Mouse (Mus musculus) T-cell, adult 2 months (primary cell): Measurements from ENCODE around the gene Lima1.
"Not testable (repeated sequence)": the region's sequence is repeated elsewhere in the genome, so short reads cannot be mapped to it uniquely, and the experiment has no call there.

Experiments used
- DNase-seq: peaks from one replicate; pipeline ENCODE4 v3.0.0; 2022; ENCODE audit warnings: low spot score

Gene Lima1

DNA sequence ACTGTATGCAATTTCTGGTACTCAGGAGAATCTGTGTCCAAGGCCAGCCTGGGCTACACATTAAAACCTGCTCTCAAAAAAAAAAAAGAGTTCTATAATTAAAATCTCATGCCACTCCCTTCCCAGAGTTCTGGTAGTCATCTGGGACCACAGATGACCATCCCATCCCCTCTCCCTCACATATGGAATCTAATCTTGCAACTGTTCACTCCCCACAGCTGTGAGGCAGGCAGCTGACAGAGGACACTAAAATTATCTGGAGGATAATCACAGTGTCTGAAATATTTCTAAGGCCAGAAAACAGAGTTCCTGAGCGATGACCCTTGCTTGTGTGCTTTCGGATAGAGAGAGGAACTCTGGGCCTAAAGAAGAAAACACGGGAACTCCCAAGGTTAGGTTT lies 40.6 kb downstream of the Lima1 start:
- DNase-seq: no peak

GRCm38 (mm10) chr15:99833648-99834454 lies 41.4 kb downstream of the Lima1 start:
- DNase-seq: no peak

GRCm38 (mm10) chr15:99831535-99831934 lies 43.7 kb downstream of the Lima1 start:
- no peak for DNase-seq

DNA sequence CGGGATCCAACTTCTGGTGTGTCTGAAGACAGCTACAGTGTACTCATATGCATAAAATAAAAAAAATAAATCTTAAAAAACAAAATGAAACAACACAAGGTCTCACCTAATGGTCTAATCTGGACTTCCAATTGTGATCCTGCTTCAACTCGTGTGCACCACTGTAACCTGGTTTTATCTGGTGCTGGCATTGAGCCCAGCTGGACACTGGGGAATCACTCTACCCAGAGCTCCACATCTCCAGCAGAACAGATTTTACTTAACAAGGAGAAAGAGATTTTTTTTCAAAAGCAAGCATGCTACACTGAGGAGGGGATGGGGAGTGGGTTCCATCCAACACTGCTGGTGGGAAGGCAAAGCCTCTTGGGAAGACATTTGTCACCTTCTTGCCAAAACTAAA lies 47.2 kb downstream of the Lima1 start:
- DNase-seq: no peak

- no peak for DNase-seq
Measured at GRCm38 (mm10) chr15:99826210-99826888, 48.9 kb downstream of the Lima1 start.

DNA sequence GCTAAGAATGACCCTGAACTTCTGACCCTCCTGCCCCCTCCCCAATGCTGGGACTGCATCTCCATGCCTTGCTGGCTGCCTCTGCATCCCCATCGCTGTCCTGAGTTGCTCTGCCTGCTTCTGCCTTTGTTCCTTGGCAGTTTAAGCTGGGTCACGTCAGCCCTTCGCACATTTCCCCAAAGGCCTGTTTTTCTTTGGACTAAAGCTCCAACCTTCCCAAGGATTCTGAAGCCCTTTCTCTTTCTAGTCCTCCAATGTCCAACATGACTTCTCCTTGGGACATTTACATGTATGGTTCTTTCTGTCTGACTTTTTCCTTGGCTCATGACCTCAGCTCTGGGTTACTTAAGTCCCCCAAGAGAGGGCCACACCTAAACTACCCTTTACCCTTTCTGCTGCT lies 50.0 kb downstream of the Lima1 start:
- DNase-seq: no peak

GRCm38 (mm10) chr15:99823322-99823898 lies 51.8 kb downstream of the Lima1 start:
- no peak for DNase-seq

- not testable (repeated sequence) for DNase-seq
Measured at GRCm38 (mm10) chr15:99822501-99822900, 52.8 kb downstream of the Lima1 start.

DNA sequence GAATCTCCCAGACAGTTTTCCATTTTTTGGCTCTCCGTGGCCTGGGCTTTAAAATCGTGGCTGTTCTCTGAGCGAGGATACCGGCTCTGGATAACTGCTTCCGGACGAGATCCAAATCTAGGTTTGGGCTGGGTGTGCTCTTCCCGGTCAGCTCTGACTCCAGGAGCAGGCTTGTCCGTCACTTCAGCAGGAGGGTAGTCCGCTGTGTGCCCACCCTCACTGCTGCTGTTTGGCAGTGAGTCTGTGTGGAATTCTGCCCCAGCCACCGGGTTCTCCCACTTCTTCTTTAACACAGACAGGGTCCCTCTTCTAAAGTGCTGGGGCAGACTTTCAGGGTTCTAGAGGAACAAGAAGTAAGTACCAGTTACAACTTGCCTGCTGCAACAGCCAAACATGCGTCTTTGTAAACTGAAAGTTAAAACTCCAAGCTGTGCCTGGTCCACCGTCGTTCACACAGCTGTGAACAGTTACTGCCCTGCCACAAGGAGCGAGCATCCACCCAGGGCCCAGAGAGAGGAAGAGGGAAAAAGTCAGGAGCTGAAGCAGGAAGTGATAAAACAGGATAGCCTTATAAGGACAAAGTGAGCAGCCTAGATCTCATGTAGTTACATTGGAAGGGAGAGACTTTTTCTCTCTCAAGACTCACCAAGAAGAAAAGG lies 55.5 kb downstream of the Lima1 start:
- no peak for DNase-seq

- no peak for DNase-seq
Measured at GRCm38 (mm10) chr15:99819109-99819440, 56.2 kb downstream of the Lima1 start.

DNA sequence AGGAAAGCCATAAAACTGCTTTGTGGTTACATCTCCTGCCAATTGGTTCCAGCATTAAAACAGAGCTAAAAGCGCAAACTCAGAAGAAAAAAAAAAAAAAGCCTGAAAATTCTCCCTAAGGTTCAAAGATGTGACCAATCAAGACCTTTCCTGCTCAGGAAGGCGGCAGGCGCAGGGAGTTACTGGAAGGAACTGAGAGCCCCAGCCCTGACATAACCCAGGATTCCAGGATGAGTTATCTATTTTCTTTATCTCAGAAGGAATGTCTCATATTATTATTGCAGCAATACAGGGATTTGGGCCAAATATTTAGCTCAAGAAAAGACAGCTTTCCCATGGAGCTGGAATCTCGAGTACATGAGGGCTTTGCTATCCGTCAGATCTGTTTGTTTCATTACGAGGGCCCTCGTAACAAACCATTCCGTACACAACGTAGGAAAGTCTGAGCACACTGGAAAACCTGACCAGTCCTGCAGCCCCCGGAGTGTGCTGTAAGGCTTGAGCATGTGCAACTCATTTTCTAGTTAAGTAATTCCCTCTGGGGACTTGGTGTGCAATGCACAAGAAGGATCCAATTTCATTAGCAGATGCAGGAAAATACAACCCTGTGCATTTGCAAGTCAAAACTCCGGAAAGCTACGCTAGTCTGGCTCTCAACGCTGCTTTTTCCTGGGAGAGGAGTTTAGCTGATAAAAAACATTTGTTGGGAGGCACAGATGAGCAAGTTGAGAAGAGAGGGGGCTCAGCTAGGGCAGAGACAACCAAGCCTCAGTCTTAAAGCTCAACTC lies 56.7 kb downstream of the Lima1 start:
- no peak for DNase-seq

GRCm38 (mm10) chr15:99817343-99818235 lies 57.7 kb downstream of the Lima1 start:
- DNase-seq: no peak

GRCm38 (mm10) chr15:99815999-99816398 lies 59.3 kb downstream of the Lima1 start:
- DNase-seq: no peak

GRCm38 (mm10) chr15:99814554-99815260 lies 60.5 kb downstream of the Lima1 start:
- DNase-seq: no peak

DNA sequence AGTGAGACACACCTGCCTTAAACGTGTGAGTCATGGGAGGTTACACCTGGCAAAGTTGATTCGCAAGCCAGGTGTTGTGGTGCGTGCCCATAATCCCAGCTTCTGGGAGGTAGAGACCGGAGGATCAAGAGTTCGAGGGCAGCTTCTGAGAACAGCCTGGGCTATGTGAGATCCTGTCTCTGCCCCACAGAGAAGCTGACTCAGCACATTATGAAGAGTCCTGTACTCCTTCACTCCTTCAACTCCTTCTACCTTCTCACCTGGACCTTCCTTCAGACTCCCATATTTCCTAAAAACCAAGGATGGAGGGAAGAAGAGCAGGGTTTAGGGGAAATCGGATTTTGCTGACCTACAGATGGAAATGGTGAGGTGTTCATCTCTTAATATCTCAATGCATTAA lies 61.6 kb downstream of the Lima1 start:
- no peak for DNase-seq

DNA sequence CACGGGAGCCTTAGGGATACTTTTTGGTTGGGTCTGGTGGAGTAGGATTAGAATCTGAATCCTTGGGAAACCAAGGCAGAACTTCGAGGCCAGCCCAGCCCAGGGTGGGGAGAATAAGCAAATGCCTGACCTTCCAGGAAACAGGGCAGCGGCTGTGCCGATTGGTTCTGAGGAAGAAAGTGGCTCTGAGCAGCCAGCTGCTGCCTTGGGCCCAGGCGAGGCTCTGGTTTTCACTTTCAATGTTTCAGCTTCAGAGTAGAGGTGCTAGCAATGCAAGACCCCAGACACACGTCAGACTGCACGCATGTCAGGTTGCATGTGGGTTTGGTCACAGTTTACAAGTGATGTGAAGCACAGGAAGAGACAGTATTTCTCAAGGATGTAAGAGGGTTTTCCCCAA lies 63.2 kb downstream of the Lima1 start:
- DNase-seq: no peak

DNA sequence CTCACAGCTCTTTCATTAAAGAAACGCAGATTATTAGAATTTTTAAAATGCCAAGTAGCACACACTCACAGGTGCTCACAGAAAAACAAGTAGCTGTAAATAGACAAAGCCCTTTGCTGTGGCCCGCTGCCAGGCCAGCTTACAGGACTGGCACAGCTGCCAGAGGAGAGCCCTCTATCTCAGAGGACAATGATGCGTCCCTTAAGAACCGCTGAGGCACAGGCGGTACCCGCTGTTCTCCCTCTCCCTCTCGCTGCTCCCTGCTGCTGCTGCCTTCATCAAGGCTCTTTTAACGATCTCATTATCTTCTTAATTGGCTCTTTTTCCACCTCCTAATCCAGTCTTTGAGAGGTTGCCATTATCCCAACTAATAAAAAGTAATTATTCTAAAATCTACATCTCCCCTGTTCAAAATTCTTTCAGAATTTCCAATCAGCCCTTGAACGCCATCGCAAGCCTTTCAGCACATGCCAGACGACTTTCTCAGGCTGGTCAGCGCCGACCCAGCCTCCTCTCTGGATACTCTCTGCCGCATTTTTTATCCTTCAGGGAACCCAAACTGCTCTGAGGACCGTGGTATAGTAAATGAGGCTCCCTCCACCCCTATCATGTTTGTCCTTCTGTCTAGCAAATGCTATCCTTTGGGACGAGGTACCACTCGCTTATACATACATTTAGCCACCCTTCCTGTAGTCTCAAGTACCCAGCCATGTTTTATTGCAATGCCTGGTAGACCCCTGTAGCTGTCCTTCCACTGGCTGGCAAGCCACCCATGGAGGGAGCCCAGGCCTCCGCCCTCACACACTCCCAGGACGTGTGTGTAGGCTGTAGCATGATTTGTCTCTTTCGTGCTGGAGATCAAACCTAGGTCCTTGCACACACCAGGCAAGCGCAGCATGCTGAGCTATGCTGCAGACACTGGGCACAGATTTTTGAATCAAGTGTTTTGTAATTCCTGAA lies 67.2 kb downstream of the Lima1 start:
- DNase-seq: no peak

DNA sequence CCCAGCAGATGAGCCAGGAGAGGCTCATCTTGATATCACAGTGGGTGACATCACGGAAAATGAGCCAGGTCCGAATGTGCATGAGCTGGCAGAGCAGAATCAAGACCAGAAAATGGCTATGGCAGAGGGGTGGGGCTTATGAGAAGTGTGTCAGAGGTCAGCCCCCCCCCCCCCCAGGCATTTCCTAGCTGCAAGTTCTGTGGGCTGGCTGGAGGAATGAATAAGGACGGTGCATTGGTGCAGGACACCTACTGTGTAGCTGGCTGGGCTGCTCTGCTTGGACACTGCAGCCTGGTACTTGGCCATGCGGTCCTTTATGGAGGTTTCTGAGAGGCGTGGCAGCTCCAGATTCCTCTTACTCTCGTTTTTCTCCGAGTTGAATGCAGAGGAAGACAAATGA lies 69.1 kb downstream of the Lima1 start:
- DNase-seq: no peak

DNA sequence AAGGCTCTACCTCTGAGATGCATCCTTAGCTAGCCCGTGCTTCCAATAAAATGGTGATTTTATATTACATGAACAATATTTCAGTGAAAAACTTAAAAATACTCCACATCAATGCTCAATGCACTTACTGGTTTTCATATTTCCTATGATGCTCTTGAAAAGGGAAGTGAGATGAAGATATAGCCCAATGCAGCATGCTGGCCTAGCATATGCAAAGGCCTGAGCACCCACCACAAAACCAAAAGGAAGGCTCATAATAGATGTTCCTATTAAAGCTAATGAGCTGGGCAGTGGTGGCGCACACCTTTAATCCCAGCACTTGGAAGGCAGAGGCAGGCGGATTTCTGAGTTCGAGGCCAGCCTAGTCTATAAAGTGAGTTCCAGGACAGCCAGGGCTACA lies 69.6 kb downstream of the Lima1 start:
- DNase-seq: no peak
